Mouse (Mus musculus): Measurements from ENCODE around the gene Sult6b1. TPM values are rescaled to one million over a fixed set of nuclear protein-coding genes. Genes with fewer than 3 reads are reported as not detected.

The Sult6b1 gene
- not detected for total RNA-seq (2021)
- long read RNA-seq, experiment 1, result 0 reads
- long read RNA-seq, experiment 2, result 0 reads

DNA sequence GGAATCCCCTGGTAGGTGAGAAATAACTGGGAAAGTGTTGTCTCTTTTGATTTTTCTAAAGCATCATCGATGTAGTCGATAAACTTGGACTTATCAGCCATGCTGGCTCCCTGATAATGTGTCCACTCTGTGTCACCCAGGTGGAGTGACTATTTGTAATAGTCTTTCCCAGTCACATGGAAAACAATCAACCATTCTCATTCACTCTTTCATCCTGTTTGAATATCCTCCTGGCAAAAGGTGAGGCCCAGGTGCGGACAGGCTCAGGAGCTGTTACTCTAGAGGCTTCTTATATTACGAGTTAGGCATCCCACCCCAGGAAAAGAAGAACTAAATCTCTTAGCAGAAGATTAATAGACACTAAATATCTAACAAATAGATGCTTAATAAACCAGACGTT lies at the start of gene Sult6b1:
Gene Sult6b1, minus strand, starts transcription at position 101 of the 400 bp plus-strand sequence.
- no peak for DNase-seq (ENCODE audit: low spot score in 2 of 2)

DNA sequence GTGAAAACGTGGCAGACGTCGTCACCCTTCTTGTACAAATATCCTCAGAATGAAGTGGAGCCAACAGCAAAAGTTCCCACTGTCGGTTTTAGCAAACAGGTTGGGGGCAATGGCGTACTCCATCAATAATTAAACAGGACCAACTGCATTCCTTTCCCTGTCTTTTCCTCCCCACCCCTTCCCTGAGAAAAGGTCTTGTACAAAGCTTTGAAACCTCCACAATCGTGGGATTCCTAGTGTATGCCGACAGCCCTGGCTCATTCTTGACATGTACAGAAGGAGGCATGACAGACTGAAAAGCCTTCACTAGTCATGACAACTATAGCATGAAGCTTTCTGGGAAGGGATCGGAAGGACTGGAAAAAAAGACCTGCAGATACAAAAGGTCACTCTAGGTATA lies 46.4 kb upstream of the Sult6b1 start:
- DNase-seq (ENCODE audit: low spot score in 2 of 2), result no peak

DNA sequence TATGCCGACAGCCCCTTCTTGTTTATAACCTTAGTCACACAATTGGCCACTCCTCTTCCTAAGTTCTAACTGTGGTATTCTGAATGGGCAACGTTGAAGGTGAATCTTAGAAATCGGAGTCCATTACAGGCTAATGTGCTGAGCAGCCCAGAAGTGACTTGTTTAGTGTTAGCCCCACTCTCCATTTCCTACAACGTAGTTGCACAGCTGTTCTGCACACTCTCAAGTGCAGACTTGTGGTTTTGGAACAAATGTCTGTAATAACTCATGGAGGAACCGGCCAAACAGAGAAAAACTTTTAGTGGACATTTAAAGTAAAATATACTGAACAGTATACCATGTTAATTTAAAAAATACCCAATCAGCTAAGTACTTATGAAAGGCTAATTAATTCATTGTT lies 45.3 kb upstream of the Sult6b1 start:
- no peak for DNase-seq (ENCODE audit: low spot score in 2 of 2)

DNA sequence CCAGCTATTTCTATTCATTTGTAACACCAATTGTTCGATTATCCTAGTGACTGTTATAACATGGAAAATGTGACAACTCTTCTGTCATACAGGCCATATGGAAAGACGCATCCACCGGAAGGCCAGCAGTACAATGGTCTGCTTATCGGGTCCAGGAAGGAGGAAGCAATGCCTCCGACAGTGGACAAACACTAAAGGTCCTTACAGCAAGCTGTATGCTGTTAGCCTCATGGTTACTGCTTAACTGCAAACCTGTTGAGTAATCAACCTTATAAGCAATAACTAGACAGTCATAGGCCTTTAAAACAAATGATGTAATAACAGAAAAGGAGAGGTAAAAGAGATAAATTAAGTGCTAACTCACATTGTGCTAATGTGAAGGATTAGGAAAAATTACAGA lies 44.4 kb upstream of the Sult6b1 start:
- no peak for DNase-seq (ENCODE audit: low spot score in 2 of 2)

DNA sequence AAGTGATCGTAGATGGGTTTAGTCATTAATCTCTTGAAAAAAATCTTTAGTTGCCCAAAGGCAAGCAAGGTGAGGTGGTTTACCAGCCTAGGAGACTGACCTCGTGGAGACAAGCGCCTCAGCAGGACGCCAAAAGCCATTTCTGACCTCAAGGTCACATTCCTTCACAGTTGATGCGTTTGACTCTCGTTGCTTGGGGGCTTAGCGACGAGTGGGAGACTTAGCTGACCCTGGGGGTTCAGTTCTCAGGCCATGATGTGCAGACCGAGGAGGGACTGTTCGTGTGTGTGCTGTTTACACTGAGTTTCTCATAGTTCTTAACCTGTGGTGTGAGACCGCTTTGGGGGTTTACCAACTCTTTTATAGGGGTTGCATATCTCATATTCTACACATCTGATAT lies 35.8 kb upstream of the Sult6b1 start:
- DNase-seq (ENCODE audit: low spot score in 2 of 2), result no peak

DNA sequence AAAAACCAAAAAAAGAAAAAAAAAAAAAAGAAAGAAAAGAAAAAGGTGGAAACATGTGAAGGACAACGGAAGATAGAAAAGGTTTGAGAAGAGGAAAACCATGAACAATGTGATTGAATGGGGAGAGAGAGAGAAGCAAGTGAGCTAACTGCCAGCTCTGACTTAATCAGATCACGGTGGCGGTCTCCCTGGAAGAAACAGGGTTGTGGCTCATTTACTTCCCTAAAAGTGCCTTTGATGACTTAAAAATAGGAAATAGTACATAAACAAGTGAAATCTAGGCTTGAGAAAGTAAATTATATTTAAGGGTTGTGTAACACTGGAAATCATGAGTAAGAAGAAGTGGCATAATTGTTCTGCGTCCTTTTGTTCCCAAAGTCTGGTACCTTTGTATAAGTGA lies 32.1 kb upstream of the Sult6b1 start:
- DNase-seq (ENCODE audit: low spot score in 2 of 2), result no peak

GRCm38 (mm10) chr17:78937229-78937853 lies 30.5 kb upstream of the Sult6b1 start:
- no peak for DNase-seq (ENCODE audit: low spot score in 2 of 2)

GRCm38 (mm10) chr17:78936466-78937228 lies 29.9 kb upstream of the Sult6b1 start, which contains the start of the genes Cebpz and Ndufaf7:
Gene Cebpz, minus strand, starts transcription at chr17:78937066.
Gene Ndufaf7, plus strand, starts transcription at chr17:78937136.
- DNase-seq (ENCODE audit: low spot score in 2 of 2), result peak; percentile 94 to 95

DNA sequence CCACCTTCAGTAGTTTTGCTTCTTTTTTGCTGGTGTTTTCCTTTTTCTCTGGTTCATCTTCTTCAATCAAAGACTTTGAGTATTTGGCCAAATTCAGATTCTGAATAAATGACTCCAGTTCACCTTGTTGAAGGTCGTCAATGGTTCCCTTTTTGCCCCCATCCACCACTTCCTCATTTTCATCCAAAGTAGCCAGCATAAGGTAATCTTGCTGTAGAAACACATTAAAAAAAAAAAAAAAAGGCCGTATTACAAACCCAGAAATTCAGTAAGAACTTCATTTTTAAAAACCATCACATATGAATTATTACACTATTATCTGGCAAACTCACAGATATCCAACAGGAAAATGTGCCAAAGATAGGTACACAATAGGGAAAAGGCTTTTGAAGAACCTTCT lies 29.1 kb upstream of the Sult6b1 start:
- no peak for DNase-seq (ENCODE audit: low spot score in 2 of 2)

DNA sequence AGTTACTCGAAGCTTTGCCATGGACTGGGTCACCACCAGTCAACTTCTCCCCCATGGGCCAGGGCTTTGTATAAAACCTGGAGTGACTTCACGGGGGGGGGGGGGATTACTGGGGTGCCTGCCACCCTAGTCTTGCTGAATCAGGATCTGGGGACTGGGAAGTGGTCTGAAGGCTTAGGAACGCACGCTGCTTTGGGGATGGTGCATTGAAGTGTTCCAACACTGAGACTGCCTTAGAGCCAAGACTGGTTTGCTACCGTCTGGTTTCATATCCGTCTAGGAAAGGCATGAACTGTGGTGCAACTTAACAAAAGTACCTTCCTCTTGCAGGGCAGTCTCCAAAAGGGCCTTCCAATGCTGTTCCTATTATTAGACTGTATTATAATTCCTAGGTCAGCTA lies 10.9 kb upstream of the Sult6b1 start:
- no peak for DNase-seq (ENCODE audit: low spot score in 2 of 2)

DNA sequence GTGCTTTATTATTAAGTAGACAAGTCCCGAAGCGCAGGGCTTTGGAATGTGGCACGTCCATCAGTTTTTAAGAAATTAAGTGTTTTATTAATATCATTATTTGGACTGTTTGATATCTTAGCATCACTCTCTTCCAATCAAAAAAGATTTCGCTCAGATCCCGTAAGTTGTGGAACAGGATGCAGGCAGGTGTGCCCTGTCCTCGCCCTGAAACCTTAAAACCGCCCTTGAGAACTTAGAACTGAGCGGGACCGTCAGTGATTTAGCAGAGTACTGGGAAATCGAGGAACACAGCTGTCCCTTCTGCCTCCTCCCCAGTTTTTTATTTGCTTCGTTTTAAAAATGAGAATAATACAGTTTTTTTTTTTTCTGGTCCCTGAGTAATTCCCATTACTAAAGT lies 10.1 kb upstream of the Sult6b1 start:
- DNase-seq (ENCODE audit: low spot score in 2 of 2), result no peak

GRCm38 (mm10) chr17:78916369-78916813 lies 9.6 kb upstream of the Sult6b1 start, which contains the start of gene Cebpzos:
Gene Cebpzos, plus strand, starts transcription at chr17:78916500.
- DNase-seq (ENCODE audit: low spot score in 2 of 2), result peak; percentile 79 to 83

DNA sequence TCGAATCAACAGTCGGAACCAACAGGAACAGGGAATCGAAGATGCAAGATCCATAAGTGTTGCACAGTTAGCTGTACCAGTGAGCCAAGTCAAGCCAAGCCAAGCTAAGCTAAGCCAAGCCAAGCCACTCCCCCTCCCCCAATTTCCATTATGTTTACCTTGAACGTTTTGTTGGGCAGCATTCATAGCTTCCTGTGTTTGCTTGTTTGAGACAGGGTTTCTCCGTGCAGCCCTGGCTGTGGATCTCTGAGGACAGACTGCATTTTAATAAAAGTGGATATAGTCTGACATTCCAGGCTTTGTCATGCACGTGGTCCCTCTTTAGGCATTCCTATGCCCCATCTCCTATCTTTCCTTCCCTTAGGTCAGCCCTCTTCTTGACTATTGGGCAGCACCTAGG lies 9.0 kb upstream of the Sult6b1 start:
- DNase-seq (ENCODE audit: low spot score in 2 of 2), result no peak

DNA sequence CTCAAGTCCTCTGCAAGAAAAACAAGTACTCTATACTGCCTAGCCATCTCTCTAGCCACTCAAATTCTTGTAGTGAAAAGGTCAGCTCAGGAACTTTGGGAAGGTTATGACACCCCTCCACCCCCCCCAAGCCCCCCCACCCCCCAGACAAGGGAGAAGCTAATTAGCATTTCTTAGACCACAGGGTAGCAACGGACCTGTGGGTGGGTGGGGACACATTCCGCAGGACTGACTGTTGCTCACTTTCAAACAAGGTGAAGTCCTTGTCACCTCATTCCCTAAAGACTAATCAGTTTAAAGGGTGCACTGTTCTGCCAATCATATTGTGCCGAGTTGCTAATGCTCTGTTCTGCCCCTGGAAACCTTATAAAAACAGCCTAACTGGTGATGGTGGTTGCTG lies 7.1 kb upstream of the Sult6b1 start:
- no peak for DNase-seq (ENCODE audit: low spot score in 2 of 2)

GRCm38 (mm10) chr17:78912861-78913281 lies 6.1 kb upstream of the Sult6b1 start:
- no peak for DNase-seq (ENCODE audit: low spot score in 2 of 2)

- no peak for DNase-seq (ENCODE audit: low spot score in 2 of 2)
These were observed 2.6 kb upstream of the Sult6b1 start for GRCm38 (mm10) chr17:78909374-78909773.

DNA sequence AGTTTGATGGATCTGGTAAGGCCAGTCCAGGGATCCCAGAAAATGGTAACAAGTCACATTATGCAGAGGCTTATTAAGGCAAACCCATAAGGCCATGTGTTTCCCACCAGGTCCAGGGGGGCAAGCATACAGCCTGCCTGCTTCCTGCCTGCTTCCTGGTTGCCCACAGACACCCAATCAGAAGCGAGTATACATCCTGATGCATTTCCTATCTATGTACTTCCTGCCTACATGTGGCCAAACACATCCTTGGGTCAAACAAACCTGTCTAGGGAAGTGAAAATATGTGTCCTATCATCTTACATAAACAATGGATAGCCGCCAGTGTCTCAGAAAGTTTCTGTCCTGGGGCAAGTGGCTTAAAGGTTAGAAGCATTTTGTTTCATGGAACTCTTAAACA lies 3.6 kb downstream of the Sult6b1 start:
- no peak for DNase-seq (ENCODE audit: low spot score in 2 of 2)

DNA sequence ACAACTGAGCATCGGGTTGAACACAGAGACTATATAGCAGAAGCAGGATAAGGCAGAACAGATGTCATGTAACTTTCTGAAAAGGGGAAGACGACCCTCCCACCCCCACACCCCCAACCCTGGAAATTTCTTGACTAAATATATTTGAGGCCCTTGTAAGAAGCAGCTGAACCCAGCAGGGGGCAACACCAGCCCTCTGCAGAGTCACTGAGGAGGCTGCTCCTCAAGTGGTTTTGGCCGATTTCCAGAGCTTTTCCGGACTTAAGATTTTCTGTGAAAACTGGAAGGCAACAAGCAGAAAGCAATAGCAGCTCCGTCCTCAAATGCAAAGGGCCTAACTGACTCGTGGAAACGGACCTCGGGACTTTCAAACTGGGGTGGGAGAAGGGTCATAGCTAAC lies 11.4 kb downstream of the Sult6b1 start:
- DNase-seq (ENCODE audit: low spot score in 2 of 2), result no peak

DNA sequence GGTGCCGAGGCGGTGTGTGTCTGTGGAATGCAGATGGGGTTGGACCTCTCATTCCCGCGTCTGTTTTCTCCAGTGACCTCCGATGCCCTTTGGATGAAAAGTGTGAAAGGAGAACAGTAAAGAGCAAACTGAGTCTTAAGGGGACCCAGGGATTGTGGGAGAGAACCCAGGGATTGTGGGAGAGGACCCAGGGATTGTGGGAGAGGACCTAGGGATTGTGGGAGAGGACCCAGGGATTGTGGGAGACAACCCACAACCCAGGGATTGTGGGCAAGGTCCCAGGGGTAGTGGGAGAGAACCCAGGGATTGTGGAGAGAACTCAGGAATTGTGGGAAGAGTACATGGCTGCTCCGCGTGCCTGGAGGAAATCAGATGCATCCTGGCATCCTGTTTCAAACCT lies 11.8 kb downstream of the Sult6b1 start:
- DNase-seq (ENCODE audit: low spot score in 2 of 2), result no peak

DNA sequence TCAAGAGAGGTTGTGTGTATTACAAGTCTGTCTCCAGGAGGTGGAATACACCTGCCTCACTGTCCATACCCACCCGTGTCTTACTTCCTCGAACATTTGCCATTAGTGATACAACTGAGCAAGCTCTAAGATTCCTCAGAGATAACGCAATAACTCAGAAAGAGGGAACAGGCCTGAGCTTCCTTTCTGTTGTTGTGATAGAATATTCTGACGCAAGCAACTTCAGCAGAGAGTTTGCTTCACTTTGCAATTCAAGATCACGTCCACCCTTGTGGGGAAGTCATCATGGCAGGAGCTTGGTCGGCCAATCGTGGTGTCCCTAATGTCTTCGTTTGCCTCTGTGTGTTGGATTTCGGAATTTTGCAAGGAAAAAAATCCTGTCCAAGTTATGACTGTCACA lies 15.8 kb downstream of the Sult6b1 start:
- no peak for DNase-seq (ENCODE audit: low spot score in 2 of 2)

DNA sequence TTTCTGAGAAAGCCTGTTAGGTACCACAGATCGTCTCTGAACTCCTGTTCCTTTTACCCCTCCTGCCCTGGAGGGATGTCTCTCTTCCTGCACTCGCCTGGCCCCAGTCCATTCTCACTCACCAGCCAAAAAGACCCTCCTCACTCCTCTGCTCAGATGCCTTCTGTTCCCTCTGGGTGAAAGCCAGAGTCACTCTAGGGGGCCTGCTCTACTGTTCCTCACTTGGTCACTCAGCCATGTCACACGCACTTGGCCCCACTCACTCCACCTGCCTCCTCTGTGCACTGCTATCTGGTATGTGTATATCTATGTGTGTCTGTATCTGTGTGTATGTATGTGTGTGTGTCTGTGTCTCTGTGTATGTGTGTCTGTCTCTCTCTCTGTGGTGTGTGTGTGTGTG lies 17.6 kb downstream of the Sult6b1 start:
- no peak for DNase-seq (ENCODE audit: low spot score in 2 of 2)

DNA sequence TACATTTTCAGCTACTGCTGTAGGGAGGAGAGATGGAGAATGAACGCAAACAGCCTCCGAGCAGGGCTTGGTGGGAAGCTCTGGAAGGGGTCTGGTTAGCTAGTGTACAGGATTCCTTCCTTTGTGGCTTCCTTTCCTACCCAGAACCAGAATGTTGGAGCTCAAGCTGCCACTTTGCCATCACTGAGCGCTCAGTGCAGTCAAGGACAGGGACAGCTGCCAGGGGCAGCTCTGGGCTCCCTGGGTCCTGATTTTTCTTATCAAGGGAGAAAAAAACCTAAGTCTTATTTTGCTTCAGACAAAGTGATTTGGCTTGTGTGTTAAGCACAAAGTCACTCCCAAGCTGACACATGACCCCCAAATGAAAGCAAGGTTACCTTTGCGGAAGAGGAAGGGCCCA lies 18.2 kb downstream of the Sult6b1 start:
- peak in 1 of 2 experiments; percentile 15 for DNase-seq (ENCODE audit: low spot score in 2 of 2)

Measured in adrenal gland, adult 18-20 months (tissue).